Mouse (Mus musculus) T-cell, adult 2 months (primary cell): ENCODE results near the gene Ccdc13.

ENCODE experiments used
- DNase-seq: peaks from one replicate; pipeline ENCODE4 v3.0.0; 2022; ENCODE audit warnings: low spot score

Gene Ccdc13

DNA sequence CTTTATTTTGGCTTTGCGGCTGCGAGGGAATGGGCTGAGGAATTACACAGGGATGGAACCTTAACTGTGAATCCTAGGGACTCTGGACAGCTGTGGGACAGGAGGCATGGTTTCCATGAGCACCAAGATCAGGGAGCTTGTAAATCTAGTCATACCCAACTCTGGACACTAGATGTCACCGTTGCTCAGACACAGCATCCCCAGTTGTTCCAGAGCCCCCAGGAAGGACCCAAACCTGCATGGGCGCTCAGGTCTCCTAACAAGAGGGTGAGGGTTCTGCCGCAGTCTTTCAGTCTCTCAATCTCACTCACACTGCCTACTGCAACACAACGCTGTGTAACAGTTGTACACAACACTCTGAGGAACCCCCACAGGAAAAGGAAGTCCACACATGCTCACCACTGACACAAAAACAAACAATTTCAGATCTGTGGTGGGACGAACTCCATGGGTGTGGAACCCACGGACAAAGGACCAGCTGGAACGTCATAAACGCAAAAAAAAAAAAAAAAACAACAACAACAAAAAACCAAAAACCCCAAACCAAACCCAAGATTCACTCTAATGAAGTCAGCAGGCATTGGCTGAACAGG, 7.4 kb upstream of the Ccdc13 start:
- peak; percentile 42 for DNase-seq

DNA sequence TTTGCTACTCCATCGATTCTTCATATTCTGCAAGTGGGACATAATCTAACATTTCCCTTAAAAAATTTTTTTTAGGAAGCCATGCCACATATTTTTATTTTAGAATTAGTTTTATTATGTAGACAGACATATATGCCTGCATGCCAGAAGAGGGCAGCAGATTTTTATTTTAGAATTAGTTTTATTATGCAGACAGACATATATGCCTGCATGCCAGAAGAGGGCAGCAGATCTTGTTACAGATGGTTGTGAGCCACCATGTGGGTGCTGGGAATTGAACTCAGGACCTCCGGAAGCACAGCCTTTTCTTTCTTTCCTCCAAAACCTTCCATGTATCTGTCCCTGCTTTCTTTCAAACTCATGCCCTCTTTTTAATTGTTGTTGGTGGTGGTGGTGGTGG, 3.7 kb upstream of the Ccdc13 start:
- no peak for DNase-seq

DNA sequence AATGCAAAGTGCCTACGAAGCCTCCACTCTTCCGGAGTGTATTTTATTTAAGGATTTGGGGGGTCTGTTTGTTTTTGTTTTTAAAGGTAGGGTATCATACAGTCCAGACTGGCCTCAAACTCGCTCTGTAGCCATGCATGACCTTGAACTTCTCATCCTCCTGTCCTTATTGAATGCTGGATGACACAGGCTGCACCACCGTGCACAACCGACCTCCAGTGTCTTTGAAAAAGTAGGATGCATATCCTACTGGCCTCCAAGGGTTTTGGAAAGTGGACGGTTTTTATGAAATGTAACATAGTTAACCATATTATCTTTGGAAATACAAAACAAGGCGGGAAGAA, 333 bp upstream of the Ccdc13 start:
- DNase-seq = no peak

DNA sequence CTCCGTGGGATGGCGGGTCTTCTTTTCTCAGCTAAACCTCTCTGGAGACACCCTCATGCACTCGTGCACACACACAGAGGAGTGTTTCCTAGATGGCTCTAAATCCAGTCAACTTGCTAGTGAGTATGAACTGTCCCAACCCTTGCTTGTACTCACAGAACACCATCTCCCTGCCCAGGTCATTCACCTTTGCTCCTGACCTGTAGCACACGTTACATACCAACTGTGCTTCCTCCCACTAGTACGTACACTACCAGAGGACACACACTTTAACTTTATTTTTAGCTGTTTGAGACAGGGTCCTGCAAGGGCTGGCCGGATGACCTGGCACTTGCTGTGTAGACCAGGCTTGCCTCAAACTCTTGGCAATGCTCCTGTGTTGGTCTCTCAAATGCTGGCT, 1.3 kb downstream of the Ccdc13 start:
- DNase-seq = no peak

DNA sequence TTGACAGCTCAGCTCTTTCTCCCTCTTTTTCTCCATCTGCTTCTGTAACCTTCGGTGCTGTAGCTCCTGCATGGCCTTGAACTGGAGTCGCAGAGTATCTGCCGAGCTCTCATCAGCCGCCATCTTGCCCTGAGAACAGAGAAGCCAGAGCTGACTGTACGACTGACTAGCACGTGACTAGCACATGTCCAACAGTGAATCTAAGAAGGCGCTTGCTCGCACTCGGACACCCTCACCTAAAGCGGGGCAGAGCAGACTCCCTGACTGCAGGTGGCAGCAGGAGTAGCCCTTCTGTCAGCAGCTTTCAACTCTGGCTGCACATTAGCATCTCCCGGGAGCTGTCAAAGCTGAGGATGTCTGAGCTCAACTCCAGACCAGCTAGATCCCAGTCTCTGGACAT, 5.4 kb downstream of the Ccdc13 start:
- DNase-seq = no peak

DNA sequence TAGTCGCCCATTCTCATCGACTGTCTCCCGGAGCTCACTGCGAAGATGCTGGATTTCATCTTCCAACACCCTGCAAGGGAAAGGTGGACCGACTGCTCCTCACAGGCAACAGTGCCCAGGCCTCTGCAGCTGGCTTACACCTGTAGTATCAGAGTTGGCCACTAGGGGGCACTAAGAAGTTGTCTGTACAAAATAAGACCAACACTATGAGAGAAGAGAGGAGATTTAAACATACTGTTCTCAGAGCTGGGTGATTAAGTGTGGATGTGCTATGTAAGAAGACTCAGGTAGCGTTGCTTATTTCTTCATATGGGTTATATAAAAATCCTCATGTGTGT, 8.3 kb downstream of the Ccdc13 start:
- DNase-seq = peak; percentile 60

DNA sequence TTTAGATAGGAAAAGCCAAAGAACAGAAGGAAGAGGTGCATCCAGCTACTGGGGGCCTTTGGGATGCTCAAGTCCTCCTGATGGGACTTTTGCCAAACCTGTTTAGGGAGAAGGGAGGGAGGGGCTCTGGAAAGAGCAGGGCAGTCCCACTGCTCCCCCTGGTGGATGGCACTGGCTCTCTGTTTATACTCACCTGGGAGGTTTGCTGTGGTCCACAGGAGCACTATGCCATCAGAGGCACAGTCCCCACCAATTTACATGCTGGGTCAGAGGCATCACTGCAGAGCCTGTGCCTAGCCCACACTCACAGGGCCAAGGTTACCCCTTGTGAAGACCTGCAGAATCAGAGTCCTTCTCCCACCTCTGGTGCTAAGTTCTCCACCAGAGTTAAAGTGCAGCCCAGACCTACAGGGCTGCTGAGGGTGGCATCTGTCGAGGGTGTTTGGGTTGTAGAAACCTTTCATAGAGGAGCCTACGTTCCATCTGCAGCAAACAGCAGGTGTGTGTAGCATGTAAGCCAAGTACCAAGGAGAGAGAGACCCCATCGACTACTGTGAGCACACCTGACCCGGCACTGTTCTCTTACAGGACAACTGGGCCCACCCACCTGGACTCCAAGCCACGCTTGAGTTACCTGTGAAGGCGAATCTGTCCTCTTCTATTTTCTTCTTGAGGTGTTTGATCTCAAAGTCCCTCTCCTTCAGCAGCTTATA, 8.9 kb downstream of the Ccdc13 start:
- peak; percentile 17 for DNase-seq

DNA sequence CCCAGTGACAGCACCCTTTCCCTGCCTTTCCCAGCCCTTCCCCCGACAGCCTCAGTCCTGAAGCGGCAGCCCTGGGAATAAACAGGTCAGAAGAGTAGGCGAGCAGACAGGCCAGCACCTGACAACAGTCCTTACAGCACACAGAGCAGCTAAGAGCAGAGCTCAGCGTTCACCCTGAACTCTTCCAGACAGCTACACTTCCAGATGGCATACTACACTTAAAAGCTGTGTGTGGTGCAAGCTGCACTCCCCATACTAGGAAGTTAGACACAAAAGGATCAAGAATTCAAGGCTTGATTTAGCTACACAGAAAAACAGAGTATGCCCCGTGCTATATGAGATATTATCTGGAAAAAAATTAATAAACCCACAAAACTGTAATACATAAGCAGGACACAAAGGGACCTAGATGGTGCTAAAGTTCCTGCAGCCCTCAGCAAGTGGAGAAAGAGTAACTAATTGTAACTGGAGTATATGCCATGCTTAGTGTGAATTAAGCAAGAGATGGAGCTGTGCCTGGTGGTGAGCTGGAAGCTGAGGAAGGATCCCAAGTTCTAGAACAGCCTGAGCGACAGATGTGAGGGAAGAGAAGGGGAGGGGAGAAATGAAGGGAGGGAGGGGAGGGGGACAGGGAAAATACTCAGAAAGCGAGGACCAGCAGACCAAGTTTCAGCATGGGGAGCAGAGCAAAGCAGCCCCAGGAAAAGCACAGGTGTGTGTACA, 9.8 kb downstream of the Ccdc13 start:
- DNase-seq = no peak

DNA sequence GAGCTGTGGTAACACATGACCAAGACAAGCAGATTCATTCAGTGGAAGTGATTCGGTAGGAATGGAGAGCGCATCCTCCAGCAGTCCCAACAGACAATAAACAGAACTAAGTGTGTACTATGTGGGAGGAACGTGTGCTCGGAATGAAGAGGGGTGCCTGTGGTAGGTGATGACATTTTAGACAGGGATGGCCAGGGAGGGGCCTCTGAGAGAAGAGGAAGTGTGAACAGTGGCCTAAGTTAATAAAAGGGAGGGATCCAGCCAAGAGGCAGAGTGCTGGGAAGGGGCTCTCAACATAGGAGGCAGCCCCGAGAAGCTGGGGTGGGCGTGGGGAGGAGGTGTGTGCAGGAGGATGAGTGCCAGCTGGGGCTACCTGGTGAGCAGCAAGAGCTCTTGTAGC, 10.9 kb downstream of the Ccdc13 start:
- no peak for DNase-seq

DNA sequence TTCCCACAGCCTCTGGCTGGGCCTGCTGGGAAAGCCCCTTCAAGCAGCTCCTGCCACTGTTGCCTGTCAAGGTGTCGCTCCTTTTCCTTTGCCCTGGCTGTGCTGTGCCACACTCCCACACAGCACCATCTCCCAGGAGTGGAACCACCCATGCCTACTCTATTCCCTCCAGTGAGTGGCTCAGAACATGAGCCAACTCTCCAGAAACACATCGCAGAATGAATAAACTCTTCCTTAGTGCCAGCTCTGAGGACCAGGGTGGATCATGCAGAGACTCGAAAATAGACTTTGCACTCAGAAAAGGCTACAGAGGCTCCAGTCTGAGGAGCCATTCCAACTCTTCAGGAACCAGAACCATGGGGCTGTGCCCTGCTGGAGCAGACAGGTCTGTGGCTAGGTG, 12.9 kb downstream of the Ccdc13 start:
- DNase-seq = no peak

DNA sequence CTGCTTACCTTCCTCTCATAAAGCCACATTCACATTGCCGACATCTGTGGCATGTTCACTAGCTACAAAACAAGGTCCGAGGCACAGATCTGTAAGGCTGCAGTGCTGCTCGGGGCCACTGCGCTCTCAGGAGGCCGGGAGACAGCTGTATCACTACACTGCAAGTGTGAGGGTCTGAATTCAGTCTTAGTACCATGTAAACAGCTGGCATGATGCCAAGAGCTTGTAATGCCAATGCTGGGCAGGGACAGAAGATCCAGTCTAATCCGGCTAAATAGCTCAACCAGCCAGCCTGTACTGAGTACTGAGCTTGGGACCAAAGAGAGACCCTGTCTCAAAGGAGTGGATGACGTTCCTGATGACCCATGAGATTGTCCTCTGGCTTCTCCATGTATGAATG, 15.3 kb downstream of the Ccdc13 start:
- DNase-seq = no peak

DNA sequence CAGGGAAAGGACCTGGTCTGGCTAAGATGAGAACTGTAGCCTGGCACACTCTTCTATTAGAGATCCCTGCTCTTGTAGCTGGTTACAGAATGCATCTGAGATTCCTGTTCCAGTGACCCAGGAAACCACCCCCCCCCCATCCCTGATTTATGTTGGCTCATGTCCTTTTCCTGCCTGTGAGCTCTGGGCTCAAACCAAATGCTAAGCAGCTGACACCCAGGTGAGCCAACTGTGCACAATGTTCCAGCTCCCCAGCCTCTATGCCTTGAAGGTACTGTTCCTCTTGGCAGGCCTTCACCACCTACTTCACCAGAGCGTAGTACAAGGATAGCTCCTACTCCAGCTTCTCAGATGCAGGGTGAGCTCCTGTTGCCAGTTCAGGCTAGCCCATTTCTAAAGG, 16.2 kb downstream of the Ccdc13 start:
- DNase-seq = no peak

DNA sequence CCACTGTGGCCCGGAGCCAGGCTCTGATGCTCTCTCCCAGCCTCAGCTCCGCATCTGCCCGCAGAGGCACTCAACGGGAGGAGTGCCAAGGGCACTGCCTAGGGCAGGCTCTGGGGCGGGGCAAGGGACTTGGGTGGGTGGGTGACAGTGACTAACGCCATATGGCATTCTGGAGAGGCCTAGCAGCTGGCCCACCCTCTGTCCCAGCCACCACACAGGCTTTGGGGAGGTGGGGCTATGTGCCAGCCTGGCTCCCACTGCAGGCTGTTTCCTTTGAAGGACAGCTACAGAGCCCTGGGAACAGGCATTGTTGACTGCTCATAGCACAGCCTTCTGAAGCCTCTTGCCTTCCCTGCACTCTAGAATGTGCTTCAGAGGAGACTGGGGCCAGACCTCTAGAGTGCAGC, 16.7 kb downstream of the Ccdc13 start:
- DNase-seq = no peak

DNA sequence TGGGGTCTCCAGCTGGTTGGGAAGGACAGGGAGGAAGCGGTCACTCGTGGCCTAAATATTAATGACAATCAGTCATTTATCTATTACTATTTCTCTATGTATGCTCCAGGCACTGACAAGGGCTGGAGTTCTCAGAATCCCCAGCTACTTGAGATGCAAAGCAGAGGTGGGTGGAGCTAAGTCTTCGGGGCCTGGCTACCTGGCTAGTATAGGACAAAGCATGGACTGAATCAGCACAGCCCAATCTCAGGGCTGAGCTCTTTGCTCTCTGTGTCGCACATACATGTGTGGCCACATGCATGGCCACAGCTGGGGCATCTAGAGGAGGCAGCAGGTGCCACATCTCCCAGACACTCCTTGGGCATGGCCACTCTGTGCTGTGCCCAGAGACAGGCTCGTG, 18.5 kb downstream of the Ccdc13 start:
- no peak for DNase-seq

DNA sequence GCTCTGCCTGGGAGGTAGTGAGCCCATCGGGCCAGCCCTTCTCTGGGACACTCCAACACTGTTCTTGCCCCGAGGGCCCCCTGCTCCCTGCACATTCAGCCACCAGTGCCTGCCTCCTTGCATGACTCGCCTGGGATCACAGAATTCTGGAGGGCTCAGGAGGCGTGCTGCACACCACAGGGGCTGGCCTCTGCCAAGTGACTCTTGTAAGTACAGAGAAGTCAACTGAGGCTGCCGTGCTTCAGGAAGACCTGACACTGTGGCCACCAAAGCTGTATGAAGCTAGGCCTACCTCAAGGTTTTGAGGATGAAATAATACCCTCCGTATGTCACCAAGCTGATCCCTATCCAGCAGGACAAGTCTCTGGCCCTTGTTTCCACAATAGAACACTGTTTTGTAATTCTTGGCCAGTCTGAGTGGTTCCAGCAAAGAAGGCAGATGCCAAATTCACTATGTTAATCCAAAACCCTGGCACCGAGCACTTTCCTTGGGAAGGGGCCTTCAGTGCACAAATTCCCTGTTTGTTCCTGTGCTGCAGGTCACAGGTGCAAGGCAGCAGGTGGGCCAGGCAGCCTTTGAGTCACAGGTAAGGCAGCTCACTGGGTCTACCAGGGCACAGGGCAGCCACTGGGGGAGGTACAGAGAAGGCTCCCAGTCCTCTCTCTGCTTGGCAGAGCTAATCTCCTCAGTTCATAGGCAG, 19.3 kb downstream of the Ccdc13 start:
- no peak for DNase-seq

DNA sequence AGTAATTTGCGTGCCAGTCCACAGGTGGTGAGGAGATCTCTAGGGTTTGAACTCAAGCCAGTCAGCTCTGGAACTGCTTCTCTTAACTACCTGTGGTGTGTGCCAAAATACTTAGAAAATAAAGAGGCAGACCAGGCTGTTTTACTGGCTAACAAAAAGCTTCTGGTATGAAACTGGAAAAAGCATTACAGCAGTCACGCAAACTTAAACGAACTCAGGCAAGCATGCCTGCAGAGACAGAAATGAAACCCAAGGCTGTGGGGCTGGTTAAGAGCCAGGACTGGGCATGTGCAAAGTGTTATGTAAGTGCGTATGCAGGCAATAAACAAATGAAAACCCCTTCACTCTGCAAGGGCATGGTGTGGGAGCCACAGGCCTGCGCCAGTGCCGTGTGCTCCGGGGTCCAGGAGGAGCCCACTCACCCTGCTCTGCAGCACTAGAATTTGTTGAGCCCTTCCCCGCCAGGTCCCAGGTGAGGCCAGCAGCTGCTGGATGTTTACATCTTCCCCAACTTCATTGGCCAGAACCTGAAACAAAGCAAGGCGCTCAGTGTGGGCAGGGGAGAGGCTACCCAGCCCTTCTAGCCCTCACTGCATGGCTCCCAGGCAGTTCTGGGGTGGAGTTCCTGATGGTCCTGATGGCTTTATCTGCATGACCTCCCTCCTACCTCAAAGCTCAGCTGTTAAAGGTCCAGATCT, 20.0 kb downstream of the Ccdc13 start:
- DNase-seq = no peak

DNA sequence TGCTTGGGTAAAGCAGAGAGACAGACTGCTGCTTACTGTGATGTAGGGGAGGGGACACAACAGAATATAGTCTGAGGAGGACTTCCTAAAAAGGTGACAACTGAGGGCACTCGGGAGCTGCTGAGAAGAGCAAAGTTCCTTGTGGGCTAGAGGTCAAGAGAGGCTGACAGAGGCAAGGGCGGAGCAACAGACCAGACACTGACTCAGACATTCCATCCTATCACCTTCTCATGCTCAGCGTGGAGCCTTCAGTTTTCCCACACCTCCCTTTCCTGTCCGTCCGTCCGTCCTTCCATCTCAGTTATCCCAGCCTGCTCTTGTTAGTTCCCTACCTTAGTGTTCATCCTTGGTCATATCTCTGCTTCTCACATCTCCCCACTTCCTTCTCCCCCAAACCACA, 24.1 kb downstream of the Ccdc13 start:
- DNase-seq = no peak

DNA sequence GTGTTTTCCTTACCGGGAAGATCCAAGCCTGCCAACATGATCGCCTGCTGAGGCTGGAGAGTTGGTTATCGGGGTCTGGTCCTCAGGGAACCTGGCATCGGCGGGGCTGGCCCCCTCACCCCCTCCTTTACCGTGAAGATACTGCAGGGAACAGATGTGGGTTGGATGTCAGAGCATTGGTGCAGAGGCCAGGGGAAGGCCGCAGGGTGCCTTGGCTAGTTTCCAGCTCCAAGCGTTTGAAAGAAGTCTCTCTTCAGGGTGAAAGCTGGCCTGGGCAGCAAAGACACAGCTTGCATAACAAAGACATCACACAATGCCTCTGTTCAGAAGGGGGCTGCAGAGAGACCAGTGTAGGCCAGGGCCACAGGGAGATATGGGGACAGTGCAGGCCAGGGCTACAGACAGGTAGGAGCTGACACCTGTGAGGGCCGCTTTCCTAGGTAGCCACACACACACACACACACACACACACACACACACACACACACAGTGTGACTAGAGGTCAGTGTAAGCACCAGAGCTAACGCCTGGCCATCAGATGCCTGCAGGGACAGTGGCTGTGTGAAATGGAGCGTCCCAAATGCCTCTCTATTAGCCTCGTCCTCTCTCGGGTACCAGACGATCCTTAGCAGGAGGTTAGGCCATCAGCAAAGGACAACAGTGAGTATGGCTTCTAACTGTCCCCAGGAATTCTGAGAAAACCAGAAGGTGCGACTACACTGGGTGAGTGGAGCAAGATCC, 29.0 kb downstream of the Ccdc13 start:
- DNase-seq = no peak

DNA sequence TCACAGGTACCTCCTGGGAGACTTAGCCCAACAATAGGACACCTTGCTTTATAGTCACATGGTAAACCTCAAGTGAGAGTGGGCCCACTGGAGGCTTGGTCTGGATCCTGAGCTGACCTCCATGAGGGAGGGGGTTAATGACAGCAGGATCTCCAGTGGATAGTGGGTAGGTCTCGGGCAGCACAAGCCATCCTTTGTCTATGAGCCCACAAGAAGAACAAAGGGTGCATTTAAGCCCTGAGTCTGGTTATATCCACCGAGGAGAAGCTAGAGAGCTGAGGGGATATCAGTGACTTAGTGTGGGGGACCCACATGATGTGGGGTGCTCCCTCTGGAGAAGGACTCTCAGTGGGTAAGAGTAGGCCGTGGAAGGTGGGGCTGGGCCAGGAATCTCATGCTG, 30.8 kb downstream of the Ccdc13 start:
- DNase-seq = no peak

DNA sequence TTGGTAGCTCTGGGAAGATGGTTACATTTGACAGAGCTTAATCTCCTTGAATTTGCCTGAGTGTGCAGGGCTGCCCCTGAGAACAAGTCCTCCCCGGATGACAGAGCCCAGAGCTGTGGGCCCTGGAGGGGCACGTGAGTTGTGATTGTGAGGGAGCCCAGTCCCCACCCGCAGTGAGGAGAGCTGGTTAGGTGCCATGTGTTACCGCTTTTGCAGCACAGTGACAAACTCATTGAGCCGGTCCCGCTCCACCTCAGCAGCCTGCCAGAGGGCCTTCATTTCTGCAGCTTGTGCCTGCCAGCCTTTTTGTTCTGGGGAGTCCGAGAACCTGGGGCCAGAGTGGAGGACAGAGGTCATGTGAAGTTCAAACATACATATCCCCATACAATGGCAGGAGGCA, 31.3 kb downstream of the Ccdc13 start:
- DNase-seq = no peak

DNA sequence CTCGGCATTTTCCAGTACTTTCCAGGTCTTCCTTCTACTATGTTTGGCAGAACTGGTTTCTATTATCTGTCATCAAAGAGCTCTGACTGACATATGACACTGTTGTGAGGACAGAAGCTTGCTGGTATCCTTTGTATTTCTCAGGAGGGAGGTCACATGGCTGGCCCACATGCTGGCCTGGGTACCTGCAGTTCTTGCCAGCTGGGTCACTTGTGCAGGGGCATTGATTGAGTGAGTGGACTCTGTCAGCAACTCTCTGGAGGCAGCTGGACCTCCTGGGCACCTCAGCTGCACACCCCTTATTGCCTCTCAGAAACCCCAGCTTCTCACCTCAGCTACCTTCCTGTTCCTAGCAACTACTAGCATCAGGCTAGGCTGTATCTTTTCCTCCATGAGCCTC, 31.7 kb downstream of the Ccdc13 start:
- DNase-seq = no peak

DNA sequence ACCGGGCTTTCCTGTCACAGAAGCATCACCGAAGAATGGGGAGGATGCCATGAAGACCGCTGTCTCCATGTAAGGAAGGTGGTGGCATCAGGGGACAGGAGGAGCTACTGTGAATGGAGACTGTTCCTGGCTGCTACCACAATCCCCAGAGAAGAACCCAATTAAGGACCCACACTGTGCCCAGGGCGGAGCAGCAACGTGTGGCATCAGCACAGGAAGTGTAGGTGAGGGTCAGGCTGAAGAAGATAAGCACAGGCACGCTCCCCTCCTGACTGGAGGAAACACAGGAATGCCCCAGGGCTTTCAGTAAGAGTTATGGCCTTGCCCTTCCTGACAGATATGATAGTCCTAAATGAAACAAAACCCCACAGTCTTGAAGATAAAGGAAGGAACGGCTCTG, 36.5 kb downstream of the Ccdc13 start:
- DNase-seq = no peak
